In genomic region chr1:84556546-84557511, GRCm38 (mm10) we compare ENCODE assay signal across 24 mouse cellular contexts.
DNase-seq lines count a peak whose midpoint lies in the region; ATAC-seq and TF ChIP-seq lines count a peak whose summit lies in the region.
"Had no signal": no experiment of that assay in that cellular context is flagged by ENCODE, and none has a peak within 500 bp of the region (broad histone marks: within the 10 kb centered on the region; RNA-seq: fewer than 3 reads in every experiment).

No protein-coding gene starts in this region.

- H3K4me2 ChIP-seq in forebrain, embryonic 12.5 days: no peak overlapping the region
- H3K4me2 ChIP-seq in midbrain, embryonic 11.5 days: no peak overlapping the region
- no peak overlapping the region for H3K4me2 ChIP-seq in midbrain, postnatal 0 days (ENCODE audit: low read depth, low read length, poor library complexity, severe bottlenecking)
- no peak overlapping the region for H3K4me2 ChIP-seq in hindbrain, embryonic 15.5 days
- H3K4me2 ChIP-seq in neural tube, embryonic 14.5 days (ENCODE audit: low read depth, low read length): no peak overlapping the region
- H3K4me2 ChIP-seq: embryonic facial prominence, embryonic 13.5 days; liver, embryonic 13.5 days; lung, embryonic 14.5 days had no signal

- peak overlapping the region; percentile 56; the same call in 1 of the 2 replicates for H3K27ac ChIP-seq in forebrain, embryonic 12.5 days
- H3K27ac ChIP-seq in forebrain, embryonic 10.5 days: no peak overlapping the region
- no peak overlapping the region for H3K27ac ChIP-seq in midbrain, embryonic 11.5 days (ENCODE audit: low read depth, low read length)
- H3K27ac ChIP-seq in midbrain, postnatal 0 days (ENCODE audit: low read depth, low read length): no peak overlapping the region; the same call in 1 of the 2 replicates
- H3K27ac ChIP-seq in hindbrain, embryonic 15.5 days (replicated peaks): peak overlapping the region; percentile 57
- peak overlapping the region; percentile 44; the same call in 1 of the 2 replicates for H3K27ac ChIP-seq in neural tube, embryonic 14.5 days (ENCODE audit: low read depth, low read length)
- H3K27ac ChIP-seq: embryonic facial prominence, embryonic 13.5 days; gastrocnemius, adult 2 months; heart, embryonic 10.5 days; liver, embryonic 13.5 days had no signal

- no peaks in the 10 kb centered on the region for H3K9me3 ChIP-seq in forebrain, embryonic 12.5 days
- no peaks in the 10 kb centered on the region for H3K9me3 ChIP-seq in forebrain, embryonic 10.5 days
- no peaks in the 10 kb centered on the region for H3K9me3 ChIP-seq in midbrain, embryonic 11.5 days (ENCODE audit: control insufficient read depth, low read length)
- H3K9me3 ChIP-seq in midbrain, postnatal 0 days (ENCODE audit: low read length): no peaks in the 10 kb centered on the region
- H3K9me3 ChIP-seq in hindbrain, embryonic 15.5 days: no peaks in the 10 kb centered on the region
- no peaks in the 10 kb centered on the region for H3K9me3 ChIP-seq in neural tube, embryonic 14.5 days (ENCODE audit: control insufficient read depth, low read length)
- H3K9me3 ChIP-seq: embryonic facial prominence, embryonic 13.5 days; heart, embryonic 10.5 days; liver, embryonic 13.5 days had no signal

- H3K4me3 ChIP-seq in forebrain, embryonic 12.5 days (replicated peaks): no peak overlapping the region
- H3K4me3 ChIP-seq in forebrain, embryonic 10.5 days: no peak overlapping the region
- no peak overlapping the region for H3K4me3 ChIP-seq in midbrain, embryonic 11.5 days (ENCODE audit: low read depth, low read length)
- H3K4me3 ChIP-seq in midbrain, postnatal 0 days (ENCODE audit: low read depth, low read length): no peak overlapping the region
- H3K4me3 ChIP-seq in hindbrain, embryonic 15.5 days: no peak overlapping the region
- no peak overlapping the region for H3K4me3 ChIP-seq in neural tube, embryonic 14.5 days (ENCODE audit: low read depth, low read length)
- H3K4me3 ChIP-seq: embryonic facial prominence, embryonic 13.5 days; erythroblast, embryonic 14.5 days; gastrocnemius, adult 2 months; heart, embryonic 10.5 days; liver, embryonic 13.5 days; megakaryocyte, embryonic 14.5 days had no signal

- H3K27me3 ChIP-seq in forebrain, embryonic 12.5 days: 0 out of 2 replicates have a peak, but pooled peaks cover 3% of the 10 kb centered on the region
- peaks cover 39% of the 10 kb centered on the region for H3K27me3 ChIP-seq in forebrain, embryonic 10.5 days (ENCODE audit: poor library complexity, severe bottlenecking)
- no peaks in the 10 kb centered on the region for H3K27me3 ChIP-seq in midbrain, embryonic 11.5 days (ENCODE audit: control insufficient read depth, insufficient read depth, low read length)
- no peaks in the 10 kb centered on the region for H3K27me3 ChIP-seq in midbrain, postnatal 0 days (ENCODE audit: insufficient read depth, low read length)
- no peaks in the 10 kb centered on the region for H3K27me3 ChIP-seq in hindbrain, embryonic 15.5 days
- H3K27me3 ChIP-seq in neural tube, embryonic 14.5 days (ENCODE audit: control insufficient read depth, insufficient read depth, low read length): no peaks in the 10 kb centered on the region
- H3K27me3 ChIP-seq: embryonic facial prominence, embryonic 13.5 days; liver, embryonic 13.5 days; megakaryocyte, embryonic 14.5 days had no signal

- no peaks in the 10 kb centered on the region for H3K36me3 ChIP-seq in forebrain, embryonic 12.5 days (replicated peaks)
- H3K36me3 ChIP-seq in forebrain, embryonic 10.5 days (replicated peaks): no peaks in the 10 kb centered on the region
- H3K36me3 ChIP-seq in midbrain, embryonic 11.5 days (ENCODE audit: control insufficient read depth, insufficient read depth, low read length): no peaks in the 10 kb centered on the region
- no peaks in the 10 kb centered on the region for H3K36me3 ChIP-seq in midbrain, postnatal 0 days (ENCODE audit: insufficient read depth, low read length)
- no peaks in the 10 kb centered on the region for H3K36me3 ChIP-seq in hindbrain, embryonic 15.5 days
- H3K36me3 ChIP-seq in neural tube, embryonic 14.5 days (ENCODE audit: control insufficient read depth, insufficient read depth, low read length): no peaks in the 10 kb centered on the region
- H3K36me3 ChIP-seq: embryonic facial prominence, embryonic 13.5 days; heart, embryonic 10.5 days; liver, embryonic 13.5 days had no signal

- 62% methylated on average over 8 of the region's 8 CpGs for WGBS in forebrain, embryonic 12.5 days
- 79% methylated on average over 8 of the region's 8 CpGs for WGBS in forebrain, embryonic 10.5 days
- WGBS in midbrain, embryonic 11.5 days: 80% methylated on average over 8 of the region's 8 CpGs
- 70% methylated on average over 8 of the region's 8 CpGs for WGBS in midbrain, postnatal 0 days
- 74% methylated on average over 8 of the region's 8 CpGs for WGBS in hindbrain, embryonic 15.5 days
- WGBS in neural tube, embryonic 14.5 days: 72% methylated on average over 8 of the region's 8 CpGs

- no peak for TF ChIP-seq CTCF in midbrain, postnatal 0 days (IDR thresholded peaks at IDR 0.05)

- DNase-seq in forebrain, embryonic 10.5 days (ENCODE audit: extremely low spot score, low spot score): no peak
- peak; percentile 77 for DNase-seq in midbrain, embryonic 11.5 days (ENCODE audit: low spot score, missing footprints)
- no peak for DNase-seq in midbrain, postnatal 0 days (ENCODE audit: low spot score)
- no peak for DNase-seq in cerebellum, adult 11-12 months
- no peak for DNase-seq in adrenal gland, postnatal 25 days
- DNase-seq: adrenal gland, postnatal 36 days; cerebellum, adult 11 months; cerebellum, postnatal 14 days; gastrocnemius, adult 2 months; kidney, adult 9 months; kidney, postnatal 36 days; liver, embryonic 13.5 days; lung, embryonic 14.5 days; lung, postnatal 36 days; thymus, adult 18-20 months; thymus, postnatal 36 days had no signal

- peaks cover 11% of the 10 kb centered on the region for H3K4me1 ChIP-seq in forebrain, embryonic 12.5 days
- H3K4me1 ChIP-seq in forebrain, embryonic 10.5 days: peaks cover 19% of the 10 kb centered on the region
- H3K4me1 ChIP-seq in midbrain, embryonic 11.5 days (ENCODE audit: control insufficient read depth, insufficient read depth, low read length): no peaks in the 10 kb centered on the region; the same call in 1 of the 2 replicates
- H3K4me1 ChIP-seq in midbrain, postnatal 0 days (ENCODE audit: insufficient read depth, low read length): no peaks in the 10 kb centered on the region
- H3K4me1 ChIP-seq in hindbrain, embryonic 15.5 days (replicated peaks): 0 out of 2 replicates have a peak, but pooled peaks cover 9% of the 10 kb centered on the region
- no peaks in the 10 kb centered on the region for H3K4me1 ChIP-seq in neural tube, embryonic 14.5 days (ENCODE audit: control insufficient read depth, insufficient read depth, low read length)
- H3K4me1 ChIP-seq: heart, embryonic 10.5 days; liver, embryonic 13.5 days; megakaryocyte, embryonic 14.5 days had no signal

- no peak overlapping the region for H3K9ac ChIP-seq in forebrain, embryonic 12.5 days
- H3K9ac ChIP-seq in midbrain, embryonic 11.5 days (ENCODE audit: low read length): no peak overlapping the region
- no peak overlapping the region for H3K9ac ChIP-seq in midbrain, postnatal 0 days (replicated peaks; ENCODE audit: low read length, poor library complexity, severe bottlenecking)
- no peak overlapping the region for H3K9ac ChIP-seq in hindbrain, embryonic 15.5 days
- no peak overlapping the region for H3K9ac ChIP-seq in neural tube, embryonic 14.5 days (replicated peaks; ENCODE audit: low read depth, low read length)
- H3K9ac ChIP-seq: embryonic facial prominence, embryonic 13.5 days; liver, embryonic 13.5 days; lung, embryonic 14.5 days had no signal

- no peak; the same call in 1 of the 2 replicates for ATAC-seq in forebrain, embryonic 12.5 days (ENCODE audit: low FRiP score)
- ATAC-seq in midbrain, embryonic 11.5 days (ENCODE audit: low FRiP score): no peak
- ATAC-seq in midbrain, postnatal 0 days (ENCODE audit: low FRiP score): no peak
- no peak for ATAC-seq in hindbrain, embryonic 15.5 days (ENCODE audit: low FRiP score, low read depth)
- ATAC-seq in neural tube, embryonic 14.5 days (ENCODE audit: low read depth): no peak
- ATAC-seq: intestine, embryonic 16.5 days had no signal

Comparison
In these comparisons a context has a peak if more than half of its experiments do, and no peak if none do; other contexts are left out.
1. H3K27ac ChIP-seq: peak in forebrain, embryonic 12.5 days (single experiment), hindbrain, embryonic 15.5 days (single experiment) and neural tube, embryonic 14.5 days (single experiment); none in forebrain, embryonic 10.5 days (single experiment), midbrain, embryonic 11.5 days (single experiment) and midbrain, postnatal 0 days (single experiment).